Mouse (Mus musculus) gastrocnemius, adult 2 months (tissue): ENCODE data around the gene Cnot3. TPM values are rescaled to one million over a fixed set of nuclear protein-coding genes. Genes with fewer than 3 reads are reported as not detected.
A peak's percentile ranks its signal among the peaks of the same experiment; 100 is the strongest.

Source experiments
- DNase-seq: peaks from one replicate; pipeline ENCODE4 v3.0.0; 2022
- H3K27ac ChIP-seq: fragments of 200-600 bp; 2 replicates; pipeline ENCODE4 v1.8.1; 2022; ENCODE audit warnings: mild to moderate bottlenecking
- H3K4me3 ChIP-seq: fragments of 200-600 bp; 2 replicates; pipeline ENCODE4 v1.8.1; 2022; ENCODE audit warnings: mild to moderate bottlenecking, moderate library complexity
- CTCF ChIP-seq: fragments of 200-600 bp; IDR thresholded peaks from 2 replicates; pipeline ENCODE4 v1.8.1; 2022; ENCODE audit warnings: antibody characterized with exemption, mild to moderate bottlenecking, moderate library complexity
- intact Hi-C: fragments of 180-260 bp; cut with DNase I; formaldehyde crosslinking; loops from one replicate; pipeline ENCODE4 v1.15.1; 2025
- total RNA-seq, 2 experiments: library from RNA; stranded (reverse); gene quantifications; 2 replicates each; pipeline ENCODE4 v1.2.3; 2021

The Cnot3 gene
- total RNA-seq, 2 experiments from 2014 or later: 16.0 to 20.2 TPM

DNA sequence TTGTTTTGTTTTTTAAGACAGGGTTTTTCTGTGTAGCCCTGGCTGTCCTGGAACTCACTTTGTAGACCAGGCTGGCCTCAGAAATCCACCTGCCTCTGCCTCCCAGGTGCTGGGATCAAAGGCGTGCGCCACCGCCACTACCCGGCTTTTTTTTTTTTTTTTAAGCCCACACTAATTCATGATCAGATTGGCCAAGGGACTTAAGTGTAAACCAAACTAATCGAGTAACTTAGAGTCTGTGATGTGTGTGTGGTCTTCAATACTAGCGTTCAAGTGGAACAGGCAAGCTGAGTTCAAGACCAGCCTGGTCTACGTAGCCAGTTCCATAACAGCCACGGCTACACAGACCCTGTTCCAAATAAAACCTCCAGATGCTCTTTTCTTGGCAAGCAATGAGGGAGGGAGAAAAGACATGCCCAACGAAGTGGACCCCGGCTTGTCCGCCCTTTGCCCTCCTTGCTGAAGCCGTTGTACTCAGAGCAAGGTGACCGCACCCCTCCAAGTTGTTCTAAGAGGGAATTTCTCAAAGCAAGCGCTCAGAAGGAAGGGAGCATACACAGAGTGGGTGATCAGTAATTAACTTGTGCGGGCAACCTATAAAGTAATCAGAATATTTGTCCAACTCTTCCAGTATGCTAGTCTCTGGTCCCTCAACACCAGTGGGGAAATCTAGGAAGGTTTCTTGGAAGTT is 19.6 kb downstream of the Cnot3 start:
- Histone ChIP-seq H3K27ac (peak overlapping the region; percentile 92), H3K4me3 (peak overlapping the region; percentile 78)
- no peak for TF ChIP-seq CTCF
- intact Hi-C loops: loop anchor here (1.0 to 2.0 kb wide), 2 partner anchors 19 to 28 kb away; partner anchors contain the start of genes Cnot3, Mboat7 and Tsen34
- no peak for DNase-seq

DNA sequence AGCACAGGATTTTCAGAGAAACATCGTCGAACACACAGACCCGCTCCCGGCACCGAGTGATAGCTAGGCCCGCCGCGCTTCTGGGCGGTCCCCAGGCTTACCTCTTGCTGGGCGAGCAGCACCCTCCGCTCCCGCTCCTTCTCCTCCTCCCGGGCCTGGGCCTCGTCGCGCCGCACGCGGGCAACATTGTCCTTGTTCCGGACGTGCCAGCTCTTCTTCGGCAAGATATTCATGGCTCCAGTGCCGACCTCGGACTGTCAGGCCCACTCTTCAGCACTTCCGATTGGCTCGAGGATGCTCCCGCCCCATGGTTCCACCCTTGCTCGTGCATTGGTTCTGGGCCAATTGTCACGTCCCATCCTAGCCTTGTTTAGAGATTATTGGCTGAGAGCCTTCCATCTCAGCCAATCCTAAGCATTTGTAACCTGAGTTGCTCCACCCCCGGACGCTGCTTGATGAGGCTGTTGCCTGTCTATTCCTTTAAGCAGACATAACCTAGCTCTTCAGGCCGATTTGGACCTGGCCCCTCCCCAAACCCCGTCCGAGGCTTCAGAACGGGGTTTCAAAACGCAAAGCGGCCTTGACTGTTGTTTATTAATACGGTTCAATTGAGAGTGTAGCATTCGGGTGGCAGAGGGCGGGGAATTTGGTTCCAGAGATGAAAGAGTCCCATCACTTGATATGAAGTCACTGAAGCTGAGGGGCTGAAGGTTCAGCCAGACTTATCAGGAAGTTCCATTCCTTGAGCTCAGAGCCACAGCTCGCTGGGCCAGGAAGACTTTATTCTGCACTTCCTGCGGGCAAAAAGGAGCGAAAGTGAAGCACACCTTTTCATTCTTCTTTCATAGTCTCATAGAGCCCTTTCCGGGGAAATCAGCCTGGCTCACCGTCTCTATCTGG is 20.4 kb downstream of the Cnot3 start, which contains the start of gene Leng1:
Leng1 (minus strand) TSS at position 626 of the 900 bp plus-strand sequence.
- intact Hi-C loops: loop anchor here (1.0 to 2.0 kb wide), 2 partner anchors 20 to 27 kb away; partner anchors contain the start of genes Cnot3, Mboat7 and Tsen34
- TF ChIP-seq CTCF: no peak
- DNase-seq: peak; percentile 98

DNA sequence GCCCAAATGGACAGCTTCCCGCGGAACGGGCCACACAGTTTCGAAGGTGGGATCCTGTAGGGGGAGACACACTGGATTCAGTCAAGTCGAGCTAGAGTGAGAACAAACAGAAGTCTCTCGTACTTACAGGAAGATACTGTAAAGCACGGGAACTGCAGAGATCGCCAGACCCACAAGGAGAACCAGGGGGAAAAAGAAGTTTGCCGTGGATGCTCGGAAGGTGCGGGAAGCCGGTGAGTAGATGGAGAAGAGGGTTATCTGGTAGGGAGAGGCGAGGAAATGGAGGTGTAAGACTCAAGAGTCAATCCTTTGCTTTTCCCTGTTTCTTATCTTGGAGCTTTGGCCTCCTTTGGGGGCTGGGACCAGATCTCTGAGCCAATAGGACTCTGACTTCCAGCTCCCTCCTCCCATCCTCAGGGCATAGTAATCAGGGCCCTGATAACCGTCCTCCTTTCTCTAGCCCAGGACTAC is 21.9 kb downstream of the Cnot3 start:
- Histone ChIP-seq H3K27ac (peak overlapping the region; percentile 31; the same call in 1 of the 2 replicates), H3K4me3 (peak overlapping the region; percentile 39)
- peak; percentile 11; the same call in 1 of the 2 replicates for TF ChIP-seq CTCF
- DNase-seq: no peak
- intact Hi-C loops: no loop called here

More for the DNA sequence above, 20.4 kb downstream of the Cnot3 start, which contains the start of gene Leng1:
- Histone ChIP-seq H3K4me3 (peak within 1 kb of the TSS; percentile 78), H3K27ac (peak within 1 kb of the TSS; percentile 92)

DNA sequence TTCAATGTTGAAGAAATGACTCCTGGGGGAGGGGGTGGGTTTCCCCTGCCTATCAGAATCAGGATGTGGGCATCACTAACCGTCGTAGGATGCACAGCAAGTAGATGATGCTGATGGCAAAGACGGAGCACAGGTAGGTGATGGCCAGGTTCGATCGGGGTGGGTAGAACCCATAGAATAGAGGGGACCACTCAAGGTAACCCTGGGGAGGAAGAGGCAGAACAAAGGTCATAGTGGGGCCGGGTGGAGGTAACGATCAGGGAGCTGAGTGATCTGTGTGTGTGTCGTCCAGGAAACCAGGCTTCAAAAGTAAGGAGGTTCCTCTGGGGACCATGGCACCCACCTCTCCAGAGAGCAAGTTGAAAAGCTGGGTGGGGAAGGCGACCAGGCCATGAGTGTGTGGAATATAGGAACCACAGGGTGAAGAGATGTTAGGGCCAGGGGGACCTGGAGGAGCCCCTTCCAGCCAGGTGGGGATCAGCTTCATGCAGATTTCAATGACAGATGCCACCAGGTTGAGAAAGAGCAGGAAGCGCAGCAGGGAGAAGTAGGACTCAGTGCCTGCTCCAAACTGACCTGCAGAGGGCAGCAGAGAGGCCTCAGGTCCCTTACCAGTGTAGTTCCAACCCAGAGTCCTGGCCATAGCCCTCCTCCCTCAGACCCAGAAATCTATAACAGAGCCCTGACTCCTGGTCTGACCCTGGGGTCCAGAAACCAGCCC is 29.6 kb downstream of the Cnot3 start:
- Histone ChIP-seq H3K27ac (no peak overlapping the region), H3K4me3 (no peak overlapping the region)
- peak; percentile 100; the same call in 1 of the 2 replicates for TF ChIP-seq CTCF
- intact Hi-C loops: no loop called here
- peak; percentile 86 for DNase-seq

DNA sequence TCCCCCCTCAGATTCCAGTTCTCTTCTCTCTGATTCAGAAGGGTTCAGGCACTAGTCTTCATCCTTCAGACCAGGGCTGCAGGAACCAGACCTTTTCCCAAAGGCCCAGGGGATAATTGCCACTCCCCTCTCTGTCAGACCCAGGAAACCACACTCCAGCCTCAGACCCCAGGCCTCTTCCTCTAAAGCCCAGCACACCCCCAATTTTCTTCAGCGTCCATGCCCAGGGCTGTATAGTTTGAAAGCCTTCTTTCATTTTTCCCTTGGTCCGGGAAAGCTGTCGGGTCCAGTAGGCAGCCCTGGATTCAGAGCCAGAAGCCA is 30.1 kb downstream of the Cnot3 start:
- Histone ChIP-seq H3K27ac (no peak overlapping the region), H3K4me3 (no peak overlapping the region)
- TF ChIP-seq CTCF: no peak
- DNase-seq: no peak
- intact Hi-C loops: no loop called here

DNA sequence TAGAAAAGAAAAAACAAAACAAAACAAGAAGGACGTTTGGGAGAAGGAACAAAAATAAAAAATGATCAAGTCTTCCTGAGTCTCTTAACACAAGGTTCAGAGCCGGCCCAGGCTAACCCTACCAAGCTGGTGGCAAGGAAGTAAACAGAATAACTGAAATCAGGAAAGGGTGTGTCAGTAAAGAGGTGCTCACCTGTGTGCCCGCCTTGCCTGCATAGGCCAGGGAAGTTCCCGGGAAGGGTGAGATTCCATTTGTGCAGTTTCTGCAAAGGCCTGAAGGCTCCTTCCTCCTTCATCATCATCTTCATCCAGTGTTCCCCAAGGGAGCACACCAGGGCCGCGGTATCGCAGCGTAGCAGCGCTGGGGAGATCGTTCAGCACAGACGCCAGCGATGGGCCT is 31.3 kb downstream of the Cnot3 start:
- intact Hi-C loops: no loop called here
- no peak overlapping the region for H3K4me3 ChIP-seq
- H3K27ac ChIP-seq: no peak overlapping the region
- TF ChIP-seq CTCF: no peak
- no peak for DNase-seq

DNA sequence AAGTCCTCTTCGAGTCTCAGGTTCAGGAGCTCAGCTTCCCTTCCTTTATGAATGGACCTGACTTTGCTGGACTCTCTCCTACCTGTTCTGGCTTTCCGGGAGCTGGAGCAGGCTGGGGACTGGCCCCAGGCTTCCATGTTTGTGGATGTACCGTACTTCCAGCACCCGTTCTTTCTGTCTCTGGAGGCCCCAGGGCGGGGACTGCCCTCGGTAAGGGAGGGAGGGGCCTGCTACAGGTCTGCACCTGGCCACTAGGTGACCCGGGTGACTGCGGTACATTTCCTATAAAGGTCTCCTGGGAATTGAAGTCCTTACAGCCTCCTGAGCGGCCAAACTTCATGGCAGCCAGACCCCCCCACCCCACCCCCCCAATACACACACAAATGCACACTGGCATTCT is 32.3 kb downstream of the Cnot3 start, which contains the start of gene Tmc4:
Tmc4 (minus strand) TSS at position 212 of the 400 bp plus-strand sequence.
- no peak within 1 kb of the TSS for H3K4me3 ChIP-seq
- intact Hi-C loops: no loop called here
- no peak for TF ChIP-seq CTCF

DNA sequence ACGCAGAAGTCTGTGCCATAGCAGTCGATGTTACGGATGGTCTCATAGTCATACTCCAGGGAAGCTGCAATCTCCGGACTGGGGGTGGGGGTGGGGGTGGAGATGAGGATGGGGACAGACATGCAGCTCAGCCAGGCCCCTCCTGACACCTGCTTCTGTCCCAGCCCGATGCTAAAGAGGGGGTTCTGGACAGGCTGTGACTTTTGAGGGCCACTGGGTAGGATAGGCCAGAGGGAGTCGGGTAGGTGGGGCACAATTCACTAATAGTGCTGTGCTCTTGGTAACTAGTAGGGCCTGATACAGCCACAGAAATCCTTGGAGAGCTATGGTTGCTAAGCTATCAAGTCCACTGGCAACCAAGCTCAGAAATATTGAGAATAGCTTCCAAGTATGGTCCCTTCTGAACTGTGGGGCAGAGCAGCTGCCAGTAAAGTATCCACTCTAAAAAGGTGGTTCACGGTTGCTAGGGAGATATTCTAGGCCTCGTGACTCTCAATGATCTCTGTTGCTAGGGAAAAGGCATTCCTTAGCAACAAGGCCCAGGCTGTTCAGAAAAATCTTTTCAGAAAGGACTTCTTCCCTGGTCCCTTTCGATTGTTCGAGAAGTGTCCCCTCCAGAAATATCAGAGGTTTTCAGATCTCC is 39.0 kb downstream of the Cnot3 start:
- H3K27ac ChIP-seq: no peak overlapping the region
- no peak overlapping the region for H3K4me3 ChIP-seq
- intact Hi-C loops: no loop called here
- no peak for TF ChIP-seq CTCF
- DNase-seq: no peak

More for the DNA sequence above, 32.3 kb downstream of the Cnot3 start, which contains the start of gene Tmc4:
- no peak within 1 kb of the TSS for H3K27ac ChIP-seq
- DNase-seq: no peak

DNA sequence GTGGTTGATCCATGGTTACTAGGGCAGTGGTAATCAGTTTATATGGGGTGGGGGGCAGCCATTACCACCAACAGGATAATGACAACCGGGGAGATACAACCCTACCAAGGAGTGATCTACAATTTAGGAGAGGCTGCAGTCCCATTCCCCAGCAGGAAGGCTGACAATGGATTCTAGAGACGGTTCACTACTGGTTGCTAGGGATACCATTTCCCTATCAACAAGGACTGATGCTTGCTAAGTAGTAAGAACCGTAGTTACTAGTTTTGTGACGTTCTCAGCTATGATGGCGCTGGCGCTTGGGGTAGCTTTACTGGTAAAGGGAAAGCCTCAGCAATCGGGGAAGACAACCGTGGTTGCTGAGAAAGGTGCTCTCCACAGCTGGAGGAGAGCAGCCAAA is 39.6 kb downstream of the Cnot3 start:
- Histone ChIP-seq H3K4me3 (no peak overlapping the region), H3K27ac (no peak overlapping the region)
- no peak for DNase-seq
- intact Hi-C loops: no loop called here
- TF ChIP-seq CTCF: no peak

DNA sequence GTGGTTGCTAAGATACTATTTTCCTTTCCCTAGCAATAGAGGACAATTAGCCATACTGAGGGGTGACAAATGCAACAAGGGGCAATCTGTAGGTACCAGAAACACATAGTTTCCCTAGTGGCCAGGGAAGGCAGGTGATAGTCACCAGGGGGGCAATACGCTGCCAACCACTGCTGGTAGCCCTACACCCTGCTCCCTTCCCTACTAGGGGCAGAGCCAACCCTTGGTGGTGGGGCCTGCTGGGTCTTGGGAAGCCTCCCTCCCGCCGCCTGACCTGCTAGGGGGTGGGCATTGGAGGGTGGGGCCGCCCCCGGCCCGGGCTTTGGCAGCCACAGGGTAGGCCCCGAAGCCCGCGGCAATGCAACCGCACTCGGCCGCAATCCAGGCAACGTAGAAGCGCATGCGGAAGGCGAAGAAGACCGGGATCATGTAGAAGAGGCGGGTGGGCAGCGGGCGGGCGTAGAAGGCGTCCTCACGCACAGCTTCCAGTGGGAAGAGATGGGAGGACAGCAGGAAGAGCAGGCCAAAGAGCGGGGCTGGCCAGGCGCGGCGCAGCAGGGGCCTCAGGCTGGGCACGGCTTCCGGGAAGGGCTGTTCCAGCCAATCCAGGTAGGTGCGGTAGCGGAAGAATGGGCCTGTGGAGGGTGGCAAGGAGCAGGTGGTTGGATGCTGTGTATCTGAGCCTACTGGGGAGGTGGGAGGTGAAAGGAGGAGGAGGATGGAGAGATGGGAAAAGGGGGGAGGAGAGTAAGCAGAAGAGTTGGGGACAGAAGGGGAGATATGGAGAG is 40.5 kb downstream of the Cnot3 start:
- TF ChIP-seq CTCF: no peak

DNA sequence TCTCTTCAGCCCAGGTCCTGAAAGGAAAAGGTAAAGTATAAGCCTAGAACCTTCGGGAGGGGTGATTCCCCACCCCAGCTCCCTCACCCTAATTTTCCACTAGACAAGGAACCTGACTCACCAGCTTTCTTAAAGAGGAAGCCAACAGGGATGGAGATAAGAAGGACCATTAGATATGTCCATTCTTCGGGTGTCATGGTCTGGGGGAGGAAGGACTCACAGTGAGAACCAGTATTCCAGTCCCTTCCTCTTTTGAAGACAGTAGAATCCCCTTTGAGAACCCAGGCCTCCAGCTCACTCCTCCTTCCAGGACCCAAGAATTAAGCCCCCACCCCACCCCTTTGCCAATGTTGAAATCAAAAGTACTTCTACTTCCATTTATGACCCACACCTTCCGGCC is 46.9 kb downstream of the Cnot3 start:
- intact Hi-C loops: loop anchor here (2.0 to 5.0 kb wide), 3 partner anchors 27 to 65 kb away; partner anchors contain the start of genes Cnot3, Leng1, Prpf31 and Tfpt
- no peak for DNase-seq
- peak overlapping the region; percentile 98 for H3K27ac ChIP-seq
- TF ChIP-seq CTCF: no peak
- H3K4me3 ChIP-seq: peak overlapping the region; percentile 76

More for the DNA sequence above, 40.5 kb downstream of the Cnot3 start:
- Histone ChIP-seq H3K27ac (no peak overlapping the region), H3K4me3 (no peak overlapping the region)
- intact Hi-C loops: no loop called here
- no peak for DNase-seq
